Mouse (Mus musculus) thymus, postnatal 14 days (tissue): ENCODE data around the gene Kncn.

ENCODE experiments used
- DNase-seq: peaks from one replicate; pipeline ENCODE4 v3.0.0; 2021

Kncn gene

GRCm38 (mm10) chr4:115881183-115881582, 3.0 kb upstream of the Kncn start:
- no peak for DNase-seq

- DNase-seq = no peak
Measured at GRCm38 (mm10) chr4:115882195-115882594, 2.0 kb upstream of the Kncn start.

- no peak for DNase-seq
Measured at GRCm38 (mm10) chr4:115885846-115886245, 1.6 kb downstream of the Kncn start.

- DNase-seq = no peak
Measured at GRCm38 (mm10) chr4:115886875-115887274, 2.7 kb downstream of the Kncn start.

GRCm38 (mm10) chr4:115890066-115890465, 5.9 kb downstream of the Kncn start:
- no peak for DNase-seq

- no peak for DNase-seq
Measured at GRCm38 (mm10) chr4:115890553-115890952, 6.4 kb downstream of the Kncn start, which contains the start of gene 6430628N08Rik. TSS of gene 6430628N08Rik (plus strand) at chr4:115890665.

GRCm38 (mm10) chr4:115894281-115894680, 10.1 kb downstream of the Kncn start:
- no peak for DNase-seq

GRCm38 (mm10) chr4:115897901-115898631, 13.9 kb downstream of the Kncn start:
- DNase-seq = no peak

GRCm38 (mm10) chr4:115902816-115903215, 18.6 kb downstream of the Kncn start:
- DNase-seq = peak; percentile 71

GRCm38 (mm10) chr4:115904375-115904774, 20.2 kb downstream of the Kncn start:
- no peak for DNase-seq

GRCm38 (mm10) chr4:115905701-115906100, 21.5 kb downstream of the Kncn start:
- no peak for DNase-seq

- no peak for DNase-seq
Measured at GRCm38 (mm10) chr4:115906791-115907190, 22.6 kb downstream of the Kncn start.

GRCm38 (mm10) chr4:115907994-115908393, 23.8 kb downstream of the Kncn start:
- DNase-seq = no peak

- no peak for DNase-seq
Measured at GRCm38 (mm10) chr4:115908641-115909040, 24.4 kb downstream of the Kncn start.

- DNase-seq = no peak
Measured at GRCm38 (mm10) chr4:115911586-115911985, 27.4 kb downstream of the Kncn start.

GRCm38 (mm10) chr4:115919911-115920310, 35.7 kb downstream of the Kncn start:
- DNase-seq = no peak

- DNase-seq = no peak
Measured at GRCm38 (mm10) chr4:115922688-115923087, 38.5 kb downstream of the Kncn start.

- DNase-seq = no peak
Measured at GRCm38 (mm10) chr4:115923262-115923880, 39.2 kb downstream of the Kncn start.

- no peak for DNase-seq
Measured at GRCm38 (mm10) chr4:115927637-115928036, 43.4 kb downstream of the Kncn start.

- DNase-seq = no peak
Measured at GRCm38 (mm10) chr4:115931556-115932088, 47.4 kb downstream of the Kncn start.

GRCm38 (mm10) chr4:115935835-115936581, 51.8 kb downstream of the Kncn start:
- no peak for DNase-seq

- DNase-seq = no peak
Measured at GRCm38 (mm10) chr4:115936646-115937045, 52.4 kb downstream of the Kncn start.
